ENCODE assay signal across 8 mouse cellular contexts in the genomic region with DNA sequence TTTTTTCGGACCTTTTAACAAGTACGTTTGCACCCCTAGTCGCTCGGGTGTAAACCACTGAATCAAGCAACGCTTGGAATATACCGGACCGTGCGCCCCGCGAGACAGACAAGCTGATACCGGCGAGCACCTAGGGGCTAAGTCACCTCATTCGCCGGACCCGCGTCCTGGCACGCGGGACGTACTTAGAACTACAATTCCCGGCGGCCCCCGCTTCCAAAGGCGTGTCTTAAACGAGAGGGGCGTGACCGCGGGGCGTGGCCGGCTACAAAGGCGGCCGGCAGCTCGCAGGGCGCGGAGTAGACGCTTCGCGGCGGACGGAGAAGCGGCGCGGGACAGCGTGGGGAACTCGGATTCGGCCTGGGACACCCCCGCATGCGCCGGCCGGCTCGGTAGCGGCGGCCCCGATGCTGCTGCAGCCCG. TPM values are rescaled to one million over a fixed set of nuclear protein-coding genes. Genes with fewer than 3 reads are reported as not detected.
DNase-seq lines count a peak whose midpoint lies in the region; ATAC-seq and TF ChIP-seq lines count a peak whose summit lies in the region.

No protein-coding gene starts in this region.

- peak; percentile 87 for ATAC-seq in forebrain, embryonic 12.5 days (ENCODE audit: low FRiP score)
- ATAC-seq in heart, postnatal 0 days (ENCODE audit: insufficient read depth, low read depth), result peak; percentile 73
- ATAC-seq in liver, embryonic 15.5 days (ENCODE audit: insufficient read depth), result peak; percentile 69
- peak; percentile 81 for ATAC-seq in neural tube, embryonic 11.5 days (ENCODE audit: insufficient read depth, low FRiP score, low TSS enrichment)
- peak; percentile 73 for ATAC-seq in stomach, embryonic 16.5 days (ENCODE audit: insufficient read depth, low FRiP score)

- H3K9ac ChIP-seq in ES-Bruce4 (ENCODE audit: low read depth, poor library complexity, severe bottlenecking), result peak overlapping the region; percentile 69
- H3K9ac ChIP-seq in forebrain, embryonic 12.5 days, result peak overlapping the region; percentile 77
- peak overlapping the region; percentile 68 for H3K9ac ChIP-seq in heart, postnatal 0 days (replicated peaks; ENCODE audit: low read depth, low read length)
- H3K9ac ChIP-seq in liver, embryonic 15.5 days, result peak overlapping the region; percentile 94
- H3K9ac ChIP-seq in neural tube, embryonic 11.5 days (ENCODE audit: low read length), result peak overlapping the region; percentile 85
- peak overlapping the region; percentile 85 for H3K9ac ChIP-seq in stomach, embryonic 16.5 days (ENCODE audit: low read length)

- peaks cover 9% of the 10 kb centered on the region for H3K36me3 ChIP-seq in ES-Bruce4 (ENCODE audit: control insufficient read depth, insufficient read depth, low read length, poor library complexity, severe bottlenecking)
- H3K36me3 ChIP-seq in forebrain, embryonic 12.5 days (replicated peaks), result peaks cover 27% of the 10 kb centered on the region
- H3K36me3 ChIP-seq in heart, postnatal 0 days (replicated peaks; ENCODE audit: control insufficient read depth, insufficient read depth, low read length), result 0 out of 2 replicates have a peak, but pooled peaks cover 12% of the 10 kb centered on the region
- H3K36me3 ChIP-seq in liver, embryonic 15.5 days (replicated peaks), result peaks cover 44% of the 10 kb centered on the region
- no peaks in the 10 kb centered on the region; the same call in 1 of the 2 replicates for H3K36me3 ChIP-seq in neural tube, embryonic 11.5 days (ENCODE audit: control insufficient read depth, insufficient read depth, low read length)
- H3K36me3 ChIP-seq in stomach, embryonic 16.5 days (ENCODE audit: control insufficient read depth, insufficient read depth, low read length), result no peaks in the 10 kb centered on the region

- peak overlapping the region; percentile 65 for H3K4me2 ChIP-seq in forebrain, embryonic 12.5 days
- peak overlapping the region; percentile 94 for H3K4me2 ChIP-seq in heart, postnatal 0 days (ENCODE audit: low read depth, low read length)
- H3K4me2 ChIP-seq in liver, embryonic 15.5 days, result peak overlapping the region; percentile 93
- peak overlapping the region; percentile 86 for H3K4me2 ChIP-seq in neural tube, embryonic 11.5 days (ENCODE audit: low read depth)
- H3K4me2 ChIP-seq in stomach, embryonic 16.5 days (ENCODE audit: low read depth, low read length), result peak overlapping the region; percentile 83

- 1% methylated on average over 32 of the region's 54 CpGs for WGBS in forebrain, embryonic 12.5 days
- under 1% methylated on average over 54 of the region's 54 CpGs for WGBS in heart, postnatal 0 days
- under 1% methylated on average over 54 of the region's 54 CpGs for WGBS in liver, embryonic 15.5 days (ENCODE audit: insufficient replicate concordance)
- under 1% methylated on average over 46 of the region's 54 CpGs for WGBS in neural tube, embryonic 11.5 days
- WGBS in stomach, embryonic 16.5 days, result under 1% methylated on average over 54 of the region's 54 CpGs

- no peak for TF ChIP-seq CTCF in ES-Bruce4 (IDR thresholded peaks at IDR 0.05; ENCODE audit: low read depth, low read length)
- TF ChIP-seq CTCF in heart, postnatal 0 days (IDR thresholded peaks at IDR 0.05; ENCODE audit: low read depth), result no peak

- no peak for TF ChIP-seq EP300 in ES-Bruce4 (IDR thresholded peaks at IDR 0.05; ENCODE audit: insufficient read depth, low read depth, low read length)
- no peak for TF ChIP-seq EP300 in heart, postnatal 0 days (IDR thresholded peaks at IDR 0.05; ENCODE audit: low read depth)

- peak; percentile 70 for TF ChIP-seq POLR2A in ES-Bruce4 (IDR thresholded peaks at IDR 0.05; ENCODE audit: insufficient read depth, low read length)

- no peak overlapping the region for H3K27ac ChIP-seq in ES-Bruce4 (ENCODE audit: insufficient read depth, low read length)
- H3K27ac ChIP-seq in forebrain, embryonic 12.5 days, result peak overlapping the region; percentile 67
- H3K27ac ChIP-seq in heart, postnatal 0 days (ENCODE audit: low read depth), result peak overlapping the region; percentile 81
- peak overlapping the region; percentile 99 for H3K27ac ChIP-seq in liver, embryonic 15.5 days (replicated peaks)
- H3K27ac ChIP-seq in neural tube, embryonic 11.5 days (ENCODE audit: low read depth, low read length), result peak overlapping the region; percentile 73
- no peak overlapping the region for H3K27ac ChIP-seq in stomach, embryonic 16.5 days (ENCODE audit: low read length)

- peak; percentile 92 for DNase-seq in c-Kit-positive CD71-positive TER-119-positive erythroid progenitor cells, embryonic 14.5 days (ENCODE audit: low spot score)
- DNase-seq in heart, postnatal 0 days (ENCODE audit: low spot score), result peak; percentile 87
- DNase-seq in kidney, postnatal 36 days, result peak; percentile 94 to 98
- peak; percentile 95 for DNase-seq in neural tube, embryonic 11.5 days (ENCODE audit: low spot score)

- H3K9me3 ChIP-seq in ES-Bruce4 (replicated peaks; ENCODE audit: control insufficient read depth, insufficient read depth, low read length, poor library complexity, severe bottlenecking), result no peaks in the 10 kb centered on the region
- no peaks in the 10 kb centered on the region for H3K9me3 ChIP-seq in forebrain, embryonic 12.5 days
- no peaks in the 10 kb centered on the region for H3K9me3 ChIP-seq in heart, postnatal 0 days (replicated peaks; ENCODE audit: control insufficient read depth, low read length)
- no peaks in the 10 kb centered on the region for H3K9me3 ChIP-seq in liver, embryonic 15.5 days (replicated peaks)
- H3K9me3 ChIP-seq in neural tube, embryonic 11.5 days (ENCODE audit: control insufficient read depth, low read length), result no peaks in the 10 kb centered on the region
- no peaks in the 10 kb centered on the region for H3K9me3 ChIP-seq in stomach, embryonic 16.5 days (replicated peaks; ENCODE audit: control insufficient read depth, low read length)

- peak overlapping the region; percentile 87 for H3K4me3 ChIP-seq in ES-Bruce4 (ENCODE audit: low read depth, low read length)
- peak overlapping the region; percentile 77 for H3K4me3 ChIP-seq in forebrain, embryonic 12.5 days (replicated peaks)
- H3K4me3 ChIP-seq in heart, postnatal 0 days (ENCODE audit: low read depth, low read length), result peak overlapping the region; percentile 87
- peak overlapping the region; percentile 91 for H3K4me3 ChIP-seq in liver, embryonic 15.5 days (replicated peaks)
- peak overlapping the region; percentile 85 for H3K4me3 ChIP-seq in neural tube, embryonic 11.5 days (ENCODE audit: low read depth, low read length)
- peak overlapping the region; percentile 85 for H3K4me3 ChIP-seq in stomach, embryonic 16.5 days (replicated peaks; ENCODE audit: low read length)

- H3K4me1 ChIP-seq in ES-Bruce4 (ENCODE audit: control insufficient read depth, insufficient read depth, low read length), result peaks cover 6% of the 10 kb centered on the region
- peaks cover 62% of the 10 kb centered on the region for H3K4me1 ChIP-seq in forebrain, embryonic 12.5 days
- peaks cover 55% of the 10 kb centered on the region for H3K4me1 ChIP-seq in heart, postnatal 0 days (ENCODE audit: control insufficient read depth, insufficient read depth)
- H3K4me1 ChIP-seq in liver, embryonic 15.5 days (replicated peaks), result peaks cover 76% of the 10 kb centered on the region
- peaks cover 37% of the 10 kb centered on the region for H3K4me1 ChIP-seq in neural tube, embryonic 11.5 days (ENCODE audit: control insufficient read depth, insufficient read depth, low read length)
- H3K4me1 ChIP-seq in stomach, embryonic 16.5 days (ENCODE audit: control insufficient read depth, insufficient read depth, low read length), result peaks cover 66% of the 10 kb centered on the region

- H3K27me3 ChIP-seq in ES-Bruce4 (ENCODE audit: control insufficient read depth, insufficient read depth, low read length, poor library complexity, severe bottlenecking), result no peaks in the 10 kb centered on the region
- peaks cover 35% of the 10 kb centered on the region for H3K27me3 ChIP-seq in forebrain, embryonic 12.5 days
- no peaks in the 10 kb centered on the region for H3K27me3 ChIP-seq in heart, postnatal 0 days (ENCODE audit: control insufficient read depth, insufficient read depth, low read length)
- H3K27me3 ChIP-seq in liver, embryonic 15.5 days, result no peaks in the 10 kb centered on the region
- H3K27me3 ChIP-seq in neural tube, embryonic 11.5 days (ENCODE audit: control insufficient read depth, insufficient read depth, low read length), result peaks cover 8% of the 10 kb centered on the region
- H3K27me3 ChIP-seq in stomach, embryonic 16.5 days (ENCODE audit: control insufficient read depth, insufficient read depth, low read length), result no peaks in the 10 kb centered on the region

RNA-seq across cellular contexts. Expression of a gene that starts 1.3 kb away (rescaled TPM):
- 80.2 and 84.9 TPM in 2 replicates for polyA plus RNA-seq in ES-Bruce4 (2011; ENCODE audit: insufficient read depth, insufficient read length, low read depth, missing spikeins)
- polyA plus RNA-seq in forebrain, embryonic 12.5 days (2016; fragmentation: Nextera tagmentation; extraction: Ambion mirVana), result 65.0 and 67.6 TPM in 2 replicates
- 85.0 and 119 TPM in 2 replicates for total RNA-seq in heart, postnatal 0 days (2014; rRNA removed; ENCODE audit: low replicate concordance)
- 122 and 135 TPM in 2 replicates for polyA plus RNA-seq in heart, postnatal 0 days (2015; fragmentation: Nextera tagmentation; extraction: Ambion mirVana)
- 315 and 352 TPM in 2 replicates for polyA plus RNA-seq in liver, embryonic 15.5 days (2015; fragmentation: Nextera tagmentation; extraction: Ambion mirVana)
- polyA plus RNA-seq in neural tube, embryonic 11.5 days (2014; fragmentation: Nextera tagmentation; extraction: Ambion mirVana), result 73.6 and 74.2 TPM in 2 replicates
- 43.9 and 49.5 TPM in 2 replicates for polyA plus RNA-seq in stomach, embryonic 16.5 days (2015; fragmentation: Nextera tagmentation; extraction: Ambion mirVana)

RNA-seq across cellular contexts. Expression of a gene that starts 21.7 kb away (rescaled TPM):
- 117 and 123 TPM in 2 replicates for polyA plus RNA-seq in ES-Bruce4 (2011; ENCODE audit: insufficient read depth, insufficient read length, low read depth, missing spikeins)
- polyA plus RNA-seq in forebrain, embryonic 12.5 days (2016; fragmentation: Nextera tagmentation; extraction: Ambion mirVana), result 122 and 132 TPM in 2 replicates
- total RNA-seq in heart, postnatal 0 days (2014; rRNA removed; ENCODE audit: low replicate concordance), result 80.2 and 83.4 TPM in 2 replicates
- 70.5 and 76.7 TPM in 2 replicates for polyA plus RNA-seq in heart, postnatal 0 days (2015; fragmentation: Nextera tagmentation; extraction: Ambion mirVana)
- 64.0 and 64.7 TPM in 2 replicates for polyA plus RNA-seq in liver, embryonic 15.5 days (2015; fragmentation: Nextera tagmentation; extraction: Ambion mirVana)
- 137 and 140 TPM in 2 replicates for polyA plus RNA-seq in neural tube, embryonic 11.5 days (2014; fragmentation: Nextera tagmentation; extraction: Ambion mirVana)
- 102 TPM in 2 replicates for polyA plus RNA-seq in stomach, embryonic 16.5 days (2015; fragmentation: Nextera tagmentation; extraction: Ambion mirVana)

RNA-seq across cellular contexts. Expression of a gene that starts 44.1 kb away (rescaled TPM):
- polyA plus RNA-seq in ES-Bruce4 (2011; ENCODE audit: insufficient read depth, insufficient read length, low read depth, missing spikeins), result 0.54 and 0.56 TPM in 2 replicates
- polyA plus RNA-seq in forebrain, embryonic 12.5 days (2016; fragmentation: Nextera tagmentation; extraction: Ambion mirVana), result 0.27 and 1.0 TPM in 2 replicates
- total RNA-seq in heart, postnatal 0 days (2014; rRNA removed; ENCODE audit: low replicate concordance), result 19.1 TPM in 1 of 2 replicates, not detected in the other
- polyA plus RNA-seq in heart, postnatal 0 days (2015; fragmentation: Nextera tagmentation; extraction: Ambion mirVana), result 0.18 TPM in 1 of 2 replicates, not detected in the other
- polyA plus RNA-seq in liver, embryonic 15.5 days (2015; fragmentation: Nextera tagmentation; extraction: Ambion mirVana), result 0.03 TPM in 1 of 2 replicates, not detected in the other
- polyA plus RNA-seq in neural tube, embryonic 11.5 days (2014; fragmentation: Nextera tagmentation; extraction: Ambion mirVana), result 0.42 and 1.1 TPM in 2 replicates
- 0.44 and 0.86 TPM in 2 replicates for polyA plus RNA-seq in stomach, embryonic 16.5 days (2015; fragmentation: Nextera tagmentation; extraction: Ambion mirVana)

Comparison
In these comparisons a context has a peak if more than half of its experiments do, and no peak if none do; other contexts are left out.
1. H3K27ac ChIP-seq: peak in forebrain, embryonic 12.5 days (single experiment), heart, postnatal 0 days (single experiment), liver, embryonic 15.5 days (single experiment) and neural tube, embryonic 11.5 days (single experiment); none in ES-Bruce4 (single experiment) and stomach, embryonic 16.5 days (single experiment).
2. Peak in every context shown above with its lines, with median percentiles within 50 percentile points of each other: H3K4me3 ChIP-seq, H3K9ac ChIP-seq, DNase-seq, ATAC-seq and H3K4me2 ChIP-seq.